Mouse (Mus musculus): ENCODE data around the gene Ces1b.

The Ces1b gene

GRCm38 (mm10) chr8:93079887-93080286 lies at the start of gene Ces1b:
TSS of gene Ces1b (minus strand) at chr8:93080017.
- DNase-seq = peak; percentile 30

- no peak for DNase-seq
Observed at GRCm38 (mm10) chr8:93126476-93126875, 46.7 kb upstream of the Ces1b start.

GRCm38 (mm10) chr8:93122005-93122404 lies 42.2 kb upstream of the Ces1b start:
- no peak for DNase-seq

- peak; percentile 80 for DNase-seq
Observed at GRCm38 (mm10) chr8:93095376-93095775, 15.6 kb upstream of the Ces1b start.

DNA sequence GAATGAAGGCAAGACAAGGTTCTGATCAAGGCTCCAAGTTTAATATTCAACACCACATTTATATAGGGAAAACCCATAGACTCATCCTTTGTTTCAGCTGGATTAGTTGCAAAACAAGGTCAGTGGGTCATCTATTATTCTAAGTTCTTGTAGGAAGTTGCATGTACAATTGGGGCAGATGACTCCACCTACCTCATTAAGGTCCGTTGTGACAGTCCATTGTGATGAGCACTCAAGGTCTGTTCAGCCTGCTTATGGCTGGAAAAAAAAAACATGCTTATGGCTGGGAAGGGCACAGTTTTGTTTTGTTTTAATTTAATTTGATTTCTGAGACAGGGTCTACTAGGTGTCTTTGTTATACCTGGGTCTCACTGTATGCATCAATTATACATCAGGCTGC lies 11.5 kb upstream of the Ces1b start:
- DNase-seq = peak; percentile 12

- peak; percentile 13 for DNase-seq
Observed at GRCm38 (mm10) chr8:93088686-93089122, 8.9 kb upstream of the Ces1b start.

DNA sequence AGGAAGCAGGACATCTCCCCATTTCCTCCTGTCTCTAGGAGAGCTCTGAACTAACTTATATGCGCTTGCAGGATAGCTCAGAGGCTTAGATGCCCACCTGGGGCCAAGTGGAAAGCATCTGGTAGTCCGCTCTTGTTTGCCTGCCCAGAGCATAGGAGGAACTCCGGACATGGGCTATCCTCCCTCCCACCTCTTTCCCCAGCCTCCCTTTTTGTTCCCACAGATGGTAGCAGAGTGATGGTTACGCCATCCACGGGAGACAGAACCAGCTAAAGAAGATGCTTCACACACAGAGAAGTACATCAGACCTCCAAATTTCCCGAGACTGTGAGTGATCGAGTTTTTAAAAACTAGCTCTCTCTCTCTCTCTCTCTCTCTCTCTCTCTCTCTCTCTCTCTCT lies 8.4 kb upstream of the Ces1b start:
- DNase-seq = peak; percentile 7

DNA sequence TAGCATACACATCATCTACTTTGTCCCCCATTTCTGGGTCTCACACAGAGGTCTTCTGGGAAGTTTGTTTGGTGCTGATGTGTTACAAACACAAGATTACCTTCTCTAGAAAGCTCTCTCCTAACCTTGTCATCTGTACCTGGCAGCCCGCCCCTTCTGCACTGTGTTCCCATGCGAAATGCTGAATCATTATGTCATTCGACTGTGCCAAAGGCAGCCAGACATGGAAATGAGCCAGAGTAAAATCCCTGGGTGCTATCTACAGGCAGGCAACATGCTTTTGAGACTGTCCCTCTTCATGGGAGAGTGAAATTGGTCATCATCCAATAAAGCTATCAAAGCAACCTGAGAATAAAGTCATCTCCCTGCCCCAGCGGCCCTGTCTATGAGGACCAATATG lies 4.6 kb downstream of the Ces1b start:
- peak; percentile 90 for DNase-seq

DNA sequence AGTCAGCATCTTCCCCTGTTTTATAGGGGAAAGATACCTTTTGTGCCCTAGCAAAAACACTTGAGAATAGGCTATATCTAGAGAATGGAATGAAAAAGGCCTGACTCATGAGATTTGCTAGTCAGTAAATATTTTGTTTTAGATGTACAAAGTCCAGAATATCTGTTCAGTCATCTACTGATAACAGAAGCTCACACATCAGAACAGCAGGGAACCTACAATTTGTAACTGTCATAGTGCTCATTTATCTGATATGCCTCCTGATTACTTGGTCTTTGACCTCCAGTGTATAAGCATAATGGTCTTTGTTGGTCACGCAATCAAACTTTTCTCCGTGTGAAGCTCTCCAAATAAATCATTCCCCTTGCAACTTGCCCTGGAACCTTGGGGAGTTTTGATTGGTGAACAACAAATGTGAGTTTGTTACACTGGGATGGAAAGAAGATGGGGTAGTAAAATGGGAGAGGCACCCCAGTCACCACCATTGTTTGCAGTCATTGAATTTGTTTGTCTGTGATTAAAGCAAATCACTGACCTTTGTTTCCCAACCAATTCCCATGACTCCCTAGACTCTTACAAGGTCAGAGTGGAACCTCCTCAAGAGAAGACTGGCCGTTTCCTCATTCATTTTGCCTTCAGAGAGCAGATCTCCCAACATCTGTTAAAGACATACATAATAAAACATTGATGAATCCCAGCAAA lies 16.2 kb downstream of the Ces1b start:
- DNase-seq = no peak

DNA sequence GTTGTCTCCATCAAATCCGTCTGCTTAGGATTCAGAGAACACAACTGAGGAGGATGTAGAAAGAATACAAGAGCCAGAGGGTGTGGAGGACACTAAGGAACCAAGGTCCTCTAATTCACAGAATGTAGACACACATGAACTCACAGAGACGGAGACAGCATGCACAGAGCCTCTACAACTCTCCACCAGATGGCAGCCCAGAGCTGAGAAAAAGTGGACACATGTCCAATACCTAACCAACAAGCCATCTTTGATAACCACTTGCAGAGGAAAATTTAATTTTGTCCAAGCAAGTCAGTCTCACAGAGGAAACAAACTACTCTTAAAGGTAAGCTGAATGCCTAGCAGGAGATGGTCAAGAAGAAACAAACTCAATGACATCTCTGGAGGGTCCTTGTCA lies 20.6 kb downstream of the Ces1b start:
- no peak for DNase-seq

- peak; percentile 66 for DNase-seq
Observed at GRCm38 (mm10) chr8:93055238-93055637, 24.6 kb downstream of the Ces1b start.

DNA sequence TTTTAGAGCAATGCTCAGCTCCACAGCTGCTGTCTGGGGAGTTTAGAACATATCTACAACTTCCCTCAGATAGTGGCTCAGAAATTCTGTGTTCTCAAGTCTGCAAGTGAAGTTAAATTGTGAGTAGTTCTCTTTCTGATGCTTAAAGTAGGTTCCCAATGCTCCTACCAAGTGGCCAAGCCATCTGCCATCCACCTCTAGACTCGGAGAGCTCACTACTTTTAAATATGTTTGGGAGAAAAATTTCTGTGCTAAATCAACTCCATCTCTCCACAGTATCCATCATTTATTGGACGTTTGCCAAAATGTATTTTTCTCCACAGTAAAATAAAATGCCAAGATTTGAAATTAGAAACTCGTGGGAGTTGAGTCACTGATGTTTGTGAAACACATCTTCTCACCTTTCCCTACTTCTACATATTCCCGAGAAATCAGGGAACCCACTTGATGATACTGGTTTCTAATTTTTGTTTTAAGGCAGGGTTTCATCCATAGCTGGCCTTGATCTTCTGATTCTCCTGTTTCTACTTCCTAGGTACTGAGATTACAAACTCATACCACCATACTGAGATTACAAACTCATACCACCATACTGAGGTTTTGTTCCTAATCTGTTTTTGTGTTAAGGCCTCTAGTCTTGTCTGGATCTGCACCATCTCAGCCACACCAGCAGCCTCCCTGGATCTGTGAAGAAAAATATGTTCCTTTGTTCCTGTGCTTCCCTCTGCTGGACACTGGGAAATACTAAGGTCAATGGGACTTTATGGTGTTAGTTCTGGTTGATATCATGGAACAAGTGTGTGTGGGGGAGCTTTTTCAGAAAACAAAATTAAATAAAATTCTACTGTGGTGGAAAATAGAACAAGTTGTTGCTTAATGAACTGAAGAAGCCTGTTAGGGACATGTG lies 31.1 kb downstream of the Ces1b start:
- peak; percentile 41 for DNase-seq

DNA sequence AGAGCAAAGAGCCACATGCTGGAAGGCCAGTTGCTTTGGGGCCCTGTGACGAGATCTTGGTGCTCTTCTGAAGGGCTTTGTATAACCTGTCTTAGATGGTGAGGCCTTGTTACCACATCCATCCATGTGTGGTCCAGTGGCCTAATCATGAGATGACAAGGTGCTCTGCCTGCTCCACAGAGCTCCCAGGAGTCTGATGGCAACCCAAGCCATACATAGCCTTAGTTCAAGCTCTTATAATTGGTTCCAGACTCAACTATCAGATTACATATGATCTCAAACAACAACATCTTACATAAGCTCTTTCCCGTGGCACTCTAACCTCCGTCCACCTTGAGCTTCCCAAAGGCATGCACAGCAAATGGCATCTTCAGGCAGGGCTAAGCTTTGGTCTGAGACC lies 31.7 kb downstream of the Ces1b start, which contains the start of gene Ces1a:
Gene Ces1a (minus strand): TSS at position 101 of the 400 bp plus-strand sequence.
- peak; percentile 70 for DNase-seq

GRCm38 (mm10) chr8:93043083-93043482 lies 36.7 kb downstream of the Ces1b start:
- DNase-seq = peak; percentile 44

- DNase-seq = peak; percentile 97
Observed at GRCm38 (mm10) chr8:93040776-93041567, 38.8 kb downstream of the Ces1b start.

DNA sequence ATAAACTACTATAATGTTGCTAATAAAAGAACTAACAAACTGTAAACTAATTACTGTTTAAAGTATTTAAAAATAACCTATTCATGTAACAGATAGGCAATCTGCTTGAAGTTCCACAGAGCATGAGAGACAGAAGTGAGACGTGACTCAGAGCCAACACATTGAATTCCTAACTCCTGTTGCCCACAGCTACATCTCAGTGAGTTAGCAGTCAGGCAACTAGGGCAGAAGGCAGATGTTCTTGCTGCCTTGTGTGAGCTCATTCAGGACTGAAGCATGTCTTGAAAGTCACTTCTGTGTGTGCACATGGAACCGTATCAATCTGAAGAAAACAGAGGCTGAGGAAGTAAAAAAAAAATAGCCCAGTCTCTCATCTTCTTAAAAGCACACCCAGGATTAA lies 39.6 kb downstream of the Ces1b start:
- peak; percentile 81 for DNase-seq

DNA sequence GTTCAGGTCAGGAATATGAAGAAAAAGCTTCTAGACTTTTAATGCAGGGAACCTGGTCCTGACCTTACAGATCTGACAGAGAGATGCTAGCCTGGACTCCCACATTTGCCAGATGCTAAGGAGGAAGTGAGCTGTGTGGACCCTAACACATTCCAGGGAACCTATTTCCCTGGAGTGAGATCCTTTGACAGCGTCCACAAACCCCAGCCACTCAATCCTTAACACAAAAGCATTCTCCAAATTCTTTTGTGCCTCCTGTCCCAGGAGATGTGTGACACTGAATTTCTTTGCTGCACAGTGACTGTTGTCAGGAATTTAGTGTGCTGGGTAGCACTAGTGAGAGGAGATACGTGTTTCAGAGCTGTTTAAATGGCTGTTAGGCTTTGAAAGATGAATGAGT lies 41.0 kb downstream of the Ces1b start:
- peak; percentile 51 for DNase-seq

DNA sequence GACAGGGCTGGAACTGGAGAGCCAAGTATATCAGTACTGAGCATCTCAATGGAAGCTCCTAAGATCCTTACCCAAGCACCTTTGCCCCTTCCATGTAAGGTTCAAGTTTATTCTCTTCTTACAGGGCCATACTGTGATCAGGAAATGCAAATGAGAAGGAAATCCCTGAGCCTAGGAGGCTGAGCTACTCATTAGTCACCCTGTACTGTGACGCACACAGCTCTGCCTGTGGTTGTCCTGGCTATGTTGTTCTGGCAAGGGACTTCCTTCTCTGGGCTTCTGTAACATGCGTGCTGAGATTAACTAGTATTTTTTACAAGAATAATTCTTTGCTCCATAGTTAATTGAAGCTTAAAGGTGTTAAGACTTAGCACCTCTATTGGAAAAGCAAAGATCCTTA lies 49.2 kb downstream of the Ces1b start:
- peak; percentile 30 for DNase-seq

DNA sequence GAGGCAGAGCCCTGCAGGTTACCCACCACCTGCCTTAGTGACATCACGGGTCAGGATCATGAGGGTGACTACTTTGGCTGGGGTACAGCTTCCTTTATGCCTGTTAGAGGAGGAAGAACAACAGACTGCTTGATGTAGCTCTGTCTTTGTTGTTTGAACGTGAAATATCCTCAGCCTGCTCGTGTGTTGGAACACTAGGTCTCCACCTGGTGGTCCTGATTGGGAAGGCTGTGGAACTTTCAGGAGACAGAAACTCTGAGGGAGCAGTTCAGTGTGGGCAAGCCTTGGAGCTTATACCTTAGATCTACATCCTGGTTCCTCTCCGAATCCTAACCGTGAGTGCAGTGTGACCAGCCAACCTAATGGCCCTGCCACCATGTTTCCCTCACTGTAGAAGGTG lies 58.1 kb downstream of the Ces1b start:
- DNase-seq = no peak

DNA sequence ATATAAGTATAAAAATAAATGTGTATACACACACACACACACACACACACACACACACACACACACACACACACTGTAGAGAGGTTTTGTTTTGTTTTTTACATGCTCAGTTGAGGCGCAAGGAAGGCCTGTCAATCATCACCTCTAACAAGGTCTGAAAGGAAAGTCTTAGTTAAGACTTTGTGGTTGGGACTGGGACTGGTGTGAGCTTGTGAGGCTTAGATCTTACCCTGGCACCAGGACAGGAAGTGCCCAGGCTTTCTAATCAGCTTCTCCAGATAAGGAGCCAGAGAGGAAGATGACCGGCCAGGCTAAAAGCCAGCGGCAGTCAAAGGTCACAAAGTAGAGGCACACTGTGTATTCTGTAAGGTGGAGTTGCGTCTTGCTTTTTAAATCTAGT lies 65.5 kb downstream of the Ces1b start:
- no peak for DNase-seq

GRCm38 (mm10) chr8:93012226-93012625 lies 67.6 kb downstream of the Ces1b start:
- peak; percentile 27 for DNase-seq

- peak; percentile 94 for DNase-seq
Observed at GRCm38 (mm10) chr8:93011439-93011838, 68.4 kb downstream of the Ces1b start.

DNA sequence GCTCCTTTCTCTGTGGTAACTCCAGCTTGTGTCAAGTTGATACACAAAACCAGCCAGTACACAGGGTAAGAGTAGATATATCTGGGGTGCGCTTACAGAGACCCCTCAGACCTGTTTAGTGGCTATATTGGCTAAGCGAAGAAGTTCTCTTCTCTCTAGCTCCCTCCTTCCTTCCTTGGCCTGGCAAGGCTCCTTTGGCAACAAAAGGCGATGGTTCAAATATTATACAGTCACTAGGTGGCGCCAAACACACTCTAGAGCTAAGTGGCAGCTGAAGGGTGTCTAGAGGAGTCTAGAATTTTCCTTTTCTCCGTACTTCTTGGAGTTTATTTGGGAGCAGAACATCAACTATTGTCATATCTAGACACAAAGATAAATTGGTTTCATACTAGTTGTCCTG lies 69.5 kb downstream of the Ces1b start:
- DNase-seq = peak; percentile 80

All from heart, adult 11 months (tissue).